Mouse (Mus musculus) lung, postnatal 36 days (tissue): ENCODE data around the gene Ephb1.

Experiments used
- DNase-seq: peaks from one replicate; pipeline ENCODE4 v3.0.0; 2022; ENCODE audit warnings: mixed read lengths

Ephb1 gene

GRCm38 (mm10) chr9:102039011-102039733, 315.3 kb downstream of the Ephb1 start:
- DNase-seq, result no peak

GRCm38 (mm10) chr9:102036132-102036531, 318.4 kb downstream of the Ephb1 start:
- no peak for DNase-seq

DNA sequence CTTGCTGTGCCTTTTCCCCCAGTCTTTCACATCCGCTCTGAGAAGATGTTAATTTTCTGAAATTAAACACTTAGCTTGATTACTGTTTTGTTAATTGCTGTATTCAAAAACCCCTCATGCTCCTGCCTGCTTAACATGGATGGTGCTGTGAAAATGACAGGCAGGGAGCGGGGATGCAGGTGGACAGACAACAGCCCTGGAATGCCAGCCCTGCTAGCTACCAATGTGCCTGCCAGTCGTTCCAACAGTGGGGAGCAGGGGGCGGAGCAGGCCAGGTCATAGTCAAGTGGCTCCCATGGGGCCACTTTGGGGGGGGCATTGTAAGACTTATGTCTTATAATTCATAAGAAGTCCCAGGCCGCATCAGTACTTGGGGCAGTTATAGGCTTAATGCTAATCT, 321.3 kb downstream of the Ephb1 start:
- no peak for DNase-seq

- no peak for DNase-seq
Measured at GRCm38 (mm10) chr9:102032376-102032775, 322.1 kb downstream of the Ephb1 start.

- no peak for DNase-seq
Measured at GRCm38 (mm10) chr9:102029661-102030060, 324.8 kb downstream of the Ephb1 start.

DNA sequence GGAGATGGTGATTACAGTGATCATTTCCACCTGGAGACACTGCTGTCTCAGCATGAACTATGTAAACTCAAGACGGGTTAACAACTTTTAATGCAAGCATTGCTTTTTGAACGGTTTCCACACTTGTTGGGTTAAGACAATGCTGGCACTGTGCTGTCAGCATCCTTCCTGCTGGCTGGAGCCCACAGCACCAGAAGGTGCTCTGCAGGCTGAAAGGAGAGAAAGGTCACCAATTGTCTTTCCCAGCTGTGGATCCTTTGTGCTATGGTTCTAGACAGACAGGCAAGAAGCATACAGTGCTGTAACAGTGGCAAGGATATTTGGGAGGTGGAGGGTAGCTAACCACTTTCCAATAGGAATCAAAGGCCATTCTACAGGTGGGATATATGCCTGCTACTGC, 328.4 kb downstream of the Ephb1 start:
- no peak for DNase-seq

GRCm38 (mm10) chr9:102025141-102025540, 329.4 kb downstream of the Ephb1 start:
- no peak for DNase-seq

- DNase-seq, result no peak
Measured at GRCm38 (mm10) chr9:102015516-102015915, 339.0 kb downstream of the Ephb1 start.

GRCm38 (mm10) chr9:102007706-102008105, 346.8 kb downstream of the Ephb1 start:
- DNase-seq, result no peak

GRCm38 (mm10) chr9:102006539-102006938, 348.0 kb downstream of the Ephb1 start:
- DNase-seq, result peak; percentile 29

DNA sequence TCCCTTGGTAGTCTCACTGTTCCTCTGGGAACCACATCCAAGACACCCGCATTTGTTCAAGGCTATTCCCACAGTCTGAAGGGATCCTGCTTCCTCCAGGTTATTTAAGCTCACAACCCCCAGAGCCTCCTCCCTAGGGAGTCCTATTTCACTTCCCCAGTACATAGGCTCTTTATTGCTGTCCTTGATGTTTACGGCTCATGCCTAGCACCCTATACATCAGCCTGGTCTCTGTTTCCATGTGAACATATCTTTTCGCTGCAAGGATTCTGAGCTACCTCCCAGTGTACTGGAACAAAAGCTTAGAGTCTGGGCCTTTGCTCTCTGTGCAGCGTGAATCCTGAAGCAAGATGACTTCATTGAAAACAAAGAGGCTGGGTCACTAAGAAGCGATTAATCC, 351.6 kb downstream of the Ephb1 start:
- no peak for DNase-seq

- no peak for DNase-seq
Measured at GRCm38 (mm10) chr9:102002186-102002585, 352.3 kb downstream of the Ephb1 start.

DNA sequence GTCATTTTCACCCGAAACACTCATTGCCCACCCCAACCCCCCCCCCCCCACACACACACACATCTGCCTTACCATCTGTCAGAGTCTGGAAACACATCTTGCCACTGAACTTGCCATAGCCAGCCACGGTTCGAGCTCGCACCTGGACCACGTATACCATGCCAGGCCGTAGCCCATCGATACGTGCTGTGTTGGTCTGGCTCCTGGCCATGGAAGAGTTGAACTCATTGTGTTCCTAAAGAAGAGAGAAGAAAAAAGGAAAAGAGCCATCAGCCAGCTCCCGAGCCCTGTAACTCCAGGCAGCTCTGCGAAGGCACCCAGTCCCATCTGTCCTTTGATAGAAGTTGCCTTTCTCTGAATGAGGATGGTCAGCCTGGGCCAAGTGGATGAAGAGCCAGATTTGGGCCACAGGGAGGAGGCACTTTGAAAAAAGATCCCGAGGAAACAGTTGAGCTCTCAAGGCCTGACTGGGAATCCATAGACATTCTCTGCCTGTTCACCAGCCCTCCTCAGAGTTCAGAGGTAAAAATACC, 352.8 kb downstream of the Ephb1 start:
- DNase-seq, result no peak

- no peak for DNase-seq
Measured at GRCm38 (mm10) chr9:101999690-102000089, 354.8 kb downstream of the Ephb1 start.

GRCm38 (mm10) chr9:101996771-101997500, 357.6 kb downstream of the Ephb1 start:
- no peak for DNase-seq

DNA sequence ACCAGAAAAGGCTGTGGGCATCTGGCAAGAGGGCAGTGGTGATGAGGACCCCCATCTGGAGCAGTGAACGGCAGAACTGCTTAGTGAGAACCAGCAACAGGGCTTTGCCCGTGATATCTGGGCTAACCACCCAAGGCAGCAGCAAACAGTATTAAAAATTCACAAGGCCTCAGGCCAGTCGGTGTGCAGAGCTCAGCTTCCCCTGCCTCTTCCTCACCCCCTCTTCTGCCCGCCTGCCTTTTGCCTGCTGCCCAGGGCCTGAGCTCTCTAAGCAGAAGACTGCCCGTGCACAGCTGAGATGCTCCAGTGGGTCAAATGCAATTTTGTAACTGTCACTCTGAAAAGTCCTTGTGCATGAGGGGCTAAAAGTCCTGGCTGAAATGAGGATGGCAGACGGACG, 358.3 kb downstream of the Ephb1 start:
- no peak for DNase-seq

DNA sequence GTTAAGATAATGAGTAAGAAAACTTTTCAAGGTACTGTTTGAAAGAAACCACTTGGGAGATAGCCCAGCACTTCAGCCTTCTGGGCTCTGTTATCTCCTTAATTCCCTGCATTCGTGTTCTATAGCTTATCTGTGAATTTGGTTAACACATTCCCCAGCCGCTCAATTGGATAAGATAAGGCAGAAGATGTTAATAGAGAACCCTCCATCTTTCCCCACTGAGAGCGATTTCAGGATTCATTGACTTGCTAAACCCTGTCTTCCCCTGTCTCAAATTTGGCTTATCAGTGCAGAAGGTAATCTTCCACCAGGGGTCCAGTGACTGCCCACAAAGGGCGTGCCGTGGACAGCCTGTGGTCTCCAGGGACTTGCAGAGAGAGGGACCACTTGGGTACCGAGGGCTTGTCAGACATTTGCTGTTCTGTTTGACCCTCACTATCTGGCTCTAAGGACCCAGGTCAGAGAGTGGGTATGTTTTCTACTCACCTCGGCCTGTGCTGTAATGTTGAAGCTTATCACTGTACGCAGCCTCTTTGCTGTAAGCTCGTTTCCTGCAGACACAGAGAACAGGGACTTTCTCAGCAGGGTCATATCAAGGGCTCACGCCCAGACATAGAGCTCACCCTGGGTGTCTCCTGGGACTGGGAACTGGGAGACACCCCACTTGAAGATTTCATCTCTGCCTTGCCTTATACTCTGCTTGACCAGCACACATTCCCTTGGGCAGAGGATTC, 358.9 kb downstream of the Ephb1 start:
- no peak for DNase-seq

DNA sequence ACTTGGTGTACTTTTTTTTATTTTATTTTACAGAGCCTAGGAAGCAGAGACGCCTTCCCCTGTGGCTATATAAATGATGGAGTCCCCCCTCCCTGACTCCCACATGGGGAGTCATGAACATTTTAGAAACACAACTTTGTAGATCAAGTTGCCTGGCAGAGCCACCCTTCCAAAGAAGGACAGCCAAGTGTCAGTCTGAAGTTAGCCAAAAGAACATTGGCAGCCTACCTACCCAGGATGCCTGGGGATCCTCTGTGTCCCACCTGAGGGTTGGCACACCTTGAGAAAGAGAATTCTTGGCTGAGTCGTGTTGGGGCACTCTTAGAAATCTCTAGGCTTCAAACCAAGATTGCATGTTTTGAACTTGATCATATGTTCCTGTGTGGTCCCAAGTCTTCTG, 360.4 kb downstream of the Ephb1 start:
- DNase-seq, result no peak

- no peak for DNase-seq
Measured at GRCm38 (mm10) chr9:101990836-101991235, 363.7 kb downstream of the Ephb1 start.

DNA sequence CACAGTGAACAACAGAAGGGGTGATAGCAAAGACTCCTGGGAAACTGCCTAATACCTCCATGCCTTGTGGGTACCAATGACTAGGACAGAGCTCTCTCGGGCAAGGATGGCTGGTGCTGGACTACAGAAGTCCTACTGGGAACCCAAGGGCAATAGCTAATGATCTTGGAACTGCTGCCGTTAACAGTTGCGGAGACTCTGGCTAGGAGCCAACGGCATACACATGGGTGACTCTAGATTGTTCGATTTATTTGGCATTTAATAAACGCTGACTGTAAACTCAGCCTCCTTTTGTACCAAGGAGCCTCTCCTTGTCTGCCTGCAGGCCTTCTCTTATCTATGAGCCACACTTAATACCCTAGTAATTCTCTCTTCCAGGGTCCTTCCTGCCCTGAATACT, 364.5 kb downstream of the Ephb1 start:
- DNase-seq, result no peak

- no peak for DNase-seq
Measured at GRCm38 (mm10) chr9:101986910-101987309, 367.6 kb downstream of the Ephb1 start.

DNA sequence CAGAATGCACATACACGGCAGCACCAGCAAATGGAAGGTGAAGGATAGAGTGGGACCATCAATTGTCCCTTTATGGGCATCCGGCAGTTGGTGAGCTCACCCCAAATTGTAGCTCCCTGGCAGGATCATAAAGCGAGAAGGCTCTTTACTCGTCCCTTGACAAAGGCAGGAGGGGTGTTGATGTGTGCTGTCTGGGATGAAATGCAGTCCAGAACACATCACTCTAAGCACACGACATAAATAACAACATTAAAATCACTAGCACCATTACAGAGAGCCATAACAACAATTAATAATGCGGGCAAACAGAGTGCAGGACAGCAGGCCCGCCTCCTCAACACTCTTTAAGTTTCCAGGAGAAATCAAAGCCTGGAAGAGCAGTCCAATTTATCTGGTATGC, 372.1 kb downstream of the Ephb1 start:
- no peak for DNase-seq

- no peak for DNase-seq
Measured at GRCm38 (mm10) chr9:101981161-101981560, 373.3 kb downstream of the Ephb1 start.
